Mouse (Mus musculus): Measurements from ENCODE around the gene Hmgb1. TPM values are rescaled to one million over a fixed set of nuclear protein-coding genes. Genes with fewer than 3 reads are reported as not detected.

Gene Hmgb1
- total and polyA plus RNA-seq, 3 experiments, result 227 to 899 (median 288) TPM

DNA sequence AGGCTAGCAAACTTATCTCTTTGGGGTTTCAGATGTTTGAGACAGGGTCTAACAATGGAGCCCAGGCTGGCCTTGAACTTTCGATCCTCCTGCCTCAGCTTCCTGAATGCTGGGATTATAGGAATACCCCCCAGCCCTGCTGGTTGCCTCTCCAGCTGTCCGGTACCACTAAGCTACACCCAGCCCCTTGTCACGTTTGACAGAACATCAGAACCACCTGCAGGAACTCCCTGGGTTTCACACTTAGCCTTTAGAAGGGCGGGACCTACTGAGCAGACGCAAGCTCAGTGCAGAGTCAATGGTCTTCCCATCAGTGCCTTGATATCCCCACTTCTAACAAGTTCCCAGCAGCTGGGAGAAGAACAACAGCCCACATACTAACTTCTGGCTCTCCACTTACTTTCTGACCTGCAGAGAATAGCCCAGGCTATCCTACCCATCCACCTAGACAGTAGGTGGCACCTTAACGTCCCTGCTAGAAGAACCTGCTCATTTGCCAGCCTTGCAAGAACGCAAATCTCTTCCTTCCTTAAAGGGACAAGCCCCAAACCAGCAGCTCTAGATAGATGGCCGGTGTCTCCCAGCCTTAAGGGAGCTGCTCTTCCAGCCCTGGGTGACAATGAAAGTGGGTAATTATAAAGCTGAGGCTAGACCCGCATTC is 178.5 kb downstream of the Hmgb1 start:
- H3K27ac ChIP-seq (ENCODE audit: insufficient read depth, low read depth), result no peak overlapping the region
- no peak overlapping the region for H3K4me3 ChIP-seq (replicated peaks in 1 of 3; ENCODE audit: low read depth in 2 of 3, low read length in 2 of 3, poor library complexity in 1 of 3)
- dilution Hi-C loops (cut with MboI; ENCODE audit: extremely low pct_ligation_motif_present, extremely low pct_unique_long_range_greater_than_20kb, low sequenced_read_pairs), result no loop called here
- no peaks in the 10 kb centered on the region for H3K36me3 ChIP-seq (replicated peaks in 1 of 2; ENCODE audit: control insufficient read depth in 1 of 2, insufficient read depth in 1 of 2, low read length in 1 of 2)
- peaks cover 4 to 40% of the 10 kb centered on the region in 2 experiments for H3K4me1 ChIP-seq (ENCODE audit: control insufficient read depth in 1 of 2, insufficient read depth in 2 of 2)
- peaks cover 4% of the 10 kb centered on the region for H3K9me3 ChIP-seq (replicated peaks; ENCODE audit: low read length)
- no peak overlapping the region for H3K4me2 ChIP-seq (ENCODE audit: insufficient read depth, low read depth, poor library complexity, severe bottlenecking)
- peak; percentile 55 for DNase-seq (ENCODE audit: extremely low read depth)
- no peaks in the 10 kb centered on the region for H3K27me3 ChIP-seq (replicated peaks)
- H3K9ac ChIP-seq (ENCODE audit: insufficient read depth, low read depth), result no peak overlapping the region
- in situ Hi-C loops (cut with MboI; ENCODE audit: low pct_ligation_motif_present, low pct_unique_long_range_greater_than_20kb, low sequenced_read_pairs), result no loop called here
- 0 out of 2 replicates have a peak, but pooled peaks have one; percentile 22 for TF ChIP-seq NRF1 (IDR thresholded peaks at IDR 0.05; ENCODE audit: low read depth, low read length)
- peak; percentile 54 for TF ChIP-seq BHLHE40 (IDR thresholded peaks at IDR 0.05; ENCODE audit: low read depth, low read length)
- no peak for TF ChIP-seq CTCF (conservative IDR thresholded peaks at IDR 0.05 in 1 of 2, IDR thresholded peaks at IDR 0.05 in 1 of 2; ENCODE audit: low read depth in 2 of 2, low read length in 2 of 2)
- 0 out of 2 replicates have a peak, but pooled peaks have one; percentile 18 for TF ChIP-seq ETS1 (conservative IDR thresholded peaks at IDR 0.05; ENCODE audit: low read depth, low read length)
- H3K79me2 ChIP-seq (replicated peaks; ENCODE audit: control insufficient read depth, extremely low read depth, insufficient read depth, poor library complexity, severe bottlenecking), result no peaks in the 10 kb centered on the region

DNA sequence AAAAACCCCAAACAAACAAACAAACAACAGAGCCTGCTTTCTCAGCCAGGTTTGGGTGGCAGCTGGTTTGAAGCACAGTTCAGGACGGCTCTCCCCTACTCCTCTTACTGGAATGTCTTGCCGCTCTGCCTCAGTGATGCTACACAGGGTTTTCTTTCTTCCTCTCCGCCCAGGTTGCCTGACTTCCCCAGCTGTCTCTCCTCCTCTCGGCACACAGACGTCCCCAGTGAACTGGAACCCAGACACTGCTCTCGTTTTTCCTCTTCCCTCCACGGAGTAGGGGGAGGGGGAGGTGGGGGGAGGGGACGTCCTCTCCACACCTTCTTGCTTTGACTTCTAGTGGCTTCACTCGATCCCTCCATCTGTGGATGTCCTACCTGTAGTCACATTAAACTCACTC is 179.2 kb downstream of the Hmgb1 start:
- peak; percentile 58 for DNase-seq (ENCODE audit: extremely low read depth)
- no peak overlapping the region for H3K4me2 ChIP-seq (ENCODE audit: insufficient read depth, low read depth, poor library complexity, severe bottlenecking)
- H3K27ac ChIP-seq (ENCODE audit: insufficient read depth, low read depth), result no peak overlapping the region
- no peak overlapping the region for H3K9ac ChIP-seq (ENCODE audit: insufficient read depth, low read depth)
- H3K27me3 ChIP-seq (replicated peaks), result no peaks in the 10 kb centered on the region
- peaks cover 4 to 40% of the 10 kb centered on the region in 2 experiments for H3K4me1 ChIP-seq (ENCODE audit: control insufficient read depth in 1 of 2, insufficient read depth in 2 of 2)
- peaks cover 4% of the 10 kb centered on the region for H3K9me3 ChIP-seq (replicated peaks; ENCODE audit: low read length)
- no peak overlapping the region for H3K4me3 ChIP-seq (replicated peaks in 1 of 3; ENCODE audit: low read depth in 2 of 3, low read length in 2 of 3, poor library complexity in 1 of 3)
- dilution Hi-C loops (cut with MboI; ENCODE audit: extremely low pct_ligation_motif_present, extremely low pct_unique_long_range_greater_than_20kb, low sequenced_read_pairs), result no loop called here
- no peaks in the 10 kb centered on the region for H3K79me2 ChIP-seq (replicated peaks; ENCODE audit: control insufficient read depth, extremely low read depth, insufficient read depth, poor library complexity, severe bottlenecking)
- H3K36me3 ChIP-seq (replicated peaks in 1 of 2; ENCODE audit: control insufficient read depth in 1 of 2, insufficient read depth in 1 of 2, low read length in 1 of 2), result no peaks in the 10 kb centered on the region
- no peak for TF ChIP-seq IRF4 (IDR thresholded peaks at IDR 0.05; ENCODE audit: low read depth, low read length)
- TF ChIP-seq MEF2A (IDR thresholded peaks at IDR 0.05; ENCODE audit: borderline replicate concordance, low read depth, low read length), result no peak
- TF ChIP-seq EP300 (IDR thresholded peaks at IDR 0.05; ENCODE audit: low read length), result peak; percentile 18; the same call in 1 of the 2 replicates
- 0 out of 2 replicates have a peak, but pooled peaks have one; percentile 18 for TF ChIP-seq SIN3A (IDR thresholded peaks at IDR 0.05; ENCODE audit: low read length)
- TF ChIP-seq CHD2 (IDR thresholded peaks at IDR 0.05; ENCODE audit: low read length), result peak; percentile 84
- TF ChIP-seq ETS1 (conservative IDR thresholded peaks at IDR 0.05; ENCODE audit: low read depth, low read length), result peak; percentile 32; the same call in 1 of the 2 replicates
- no peak for TF ChIP-seq CHD1 (IDR thresholded peaks at IDR 0.05; ENCODE audit: low read depth, low read length)
- TF ChIP-seq JUN (IDR thresholded peaks at IDR 0.05; ENCODE audit: insufficient read depth, low read depth, low read length), result no peak
- peak; percentile 40; the same call in 1 of the 2 replicates for TF ChIP-seq BHLHE40 (IDR thresholded peaks at IDR 0.05; ENCODE audit: low read depth, low read length)
- no peak for TF ChIP-seq TCF12 (IDR thresholded peaks at IDR 0.05; ENCODE audit: low read depth, low read length)
- in situ Hi-C loops (cut with MboI; ENCODE audit: low pct_ligation_motif_present, low pct_unique_long_range_greater_than_20kb, low sequenced_read_pairs), result no loop called here

Data from CH12.LX (cell line).